Mouse (Mus musculus): ENCODE results near the gene Prkar2b.
"Not testable (repeated sequence)": the region's sequence is repeated elsewhere in the genome, so short reads cannot be mapped to it uniquely, and the experiment has no call there.

The Prkar2b gene

GRCm38 (mm10) chr12:32009985-32010369 is 51.1 kb downstream of the Prkar2b start:
- not testable (repeated sequence) for DNase-seq (ENCODE audit: low spot score in 2 of 2)

- no peak for DNase-seq (ENCODE audit: low spot score in 2 of 2)
Measured at GRCm38 (mm10) chr12:32009267-32009984, 51.7 kb downstream of the Prkar2b start.

GRCm38 (mm10) chr12:32008728-32009127 is 52.4 kb downstream of the Prkar2b start:
- no peak for DNase-seq (ENCODE audit: low spot score in 2 of 2)

DNA sequence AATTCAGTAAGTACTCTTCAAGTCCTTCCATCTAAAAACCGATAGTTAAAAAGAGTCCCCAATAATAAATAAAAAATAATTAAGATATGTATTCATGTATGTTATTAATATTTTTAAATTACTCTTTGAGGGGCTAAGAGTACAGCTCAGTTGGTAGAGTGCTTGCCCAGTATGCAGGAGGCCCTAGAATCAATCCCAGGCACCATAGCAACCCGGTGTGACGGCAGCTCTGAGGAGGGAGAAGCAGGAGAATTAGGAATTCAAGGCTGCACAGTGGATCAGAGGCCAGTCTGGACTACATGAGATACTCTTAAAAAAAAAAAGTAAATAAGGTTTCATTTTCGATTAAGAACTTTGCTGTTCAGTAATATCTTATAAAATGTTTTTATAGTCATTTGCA is 53.5 kb downstream of the Prkar2b start:
- DNase-seq (ENCODE audit: low spot score in 2 of 2), result no peak

DNA sequence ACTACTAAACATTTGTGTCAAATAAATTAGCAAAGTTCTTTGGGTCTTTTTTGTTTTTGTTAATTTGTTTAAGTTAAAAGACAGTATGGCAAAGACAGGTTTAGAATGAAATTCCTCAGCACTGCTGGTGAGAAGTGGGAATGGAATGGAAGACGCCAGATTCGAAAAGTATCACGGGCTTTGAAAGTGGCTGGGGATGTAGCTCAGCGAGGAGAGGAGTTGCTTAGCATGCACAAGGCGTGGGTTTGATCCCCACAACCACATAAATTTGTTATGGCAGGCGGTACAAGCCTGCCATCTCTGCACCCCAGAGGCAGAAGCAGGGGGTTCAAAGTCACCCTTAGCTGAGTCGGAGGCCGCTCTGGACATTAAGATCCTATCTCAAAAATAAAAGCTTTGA is 54.1 kb downstream of the Prkar2b start:
- no peak for DNase-seq (ENCODE audit: low spot score in 2 of 2)

DNA sequence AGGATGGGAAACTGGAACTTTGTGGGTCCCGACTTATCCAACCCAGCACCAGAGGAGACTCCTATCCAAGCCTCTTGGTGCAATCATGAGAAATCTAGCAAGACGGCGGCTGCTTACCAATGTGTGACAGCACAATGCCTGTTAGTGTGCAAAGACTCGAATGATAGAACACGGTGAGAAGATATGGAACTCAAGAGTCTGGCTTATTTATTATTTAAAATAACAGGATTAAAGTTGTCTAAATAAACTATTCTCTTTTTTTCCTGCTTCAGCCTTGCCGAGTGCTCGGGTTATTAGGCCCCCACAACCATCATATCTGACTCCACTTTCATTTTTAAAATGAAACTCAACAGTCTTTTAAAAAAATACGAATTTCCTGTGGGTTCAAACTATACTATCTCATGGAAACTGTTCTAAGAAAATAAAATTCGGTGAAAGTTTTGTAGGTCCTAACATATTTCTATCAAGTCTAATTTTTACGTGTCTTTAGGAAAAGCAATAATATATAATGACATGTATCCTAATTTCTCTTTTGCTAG is 54.6 kb downstream of the Prkar2b start:
- DNase-seq (ENCODE audit: low spot score in 2 of 2), result no peak

DNA sequence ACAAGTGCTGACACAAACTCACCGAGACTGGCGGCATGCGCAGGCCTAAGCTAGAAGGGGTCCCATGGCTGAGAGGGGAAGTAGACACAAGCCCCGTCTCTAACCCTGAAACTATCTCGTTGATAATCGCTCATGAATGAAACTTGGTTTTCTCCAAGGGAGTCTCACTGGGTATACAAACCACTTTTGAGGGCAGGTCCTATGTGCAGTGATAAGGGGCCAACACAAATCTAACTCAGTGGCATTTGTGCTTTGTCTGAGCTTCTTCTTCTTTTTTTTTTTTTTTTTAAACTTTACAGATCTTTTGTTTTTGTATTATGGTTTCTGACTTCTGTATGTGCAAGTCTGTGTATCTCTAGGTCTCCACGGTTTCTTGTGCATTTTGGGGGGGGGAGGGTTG is 60.6 kb downstream of the Prkar2b start:
- no peak for DNase-seq (ENCODE audit: low spot score in 2 of 2)

GRCm38 (mm10) chr12:31998706-31999105 is 62.4 kb downstream of the Prkar2b start:
- DNase-seq (ENCODE audit: low spot score in 2 of 2), result no peak

DNA sequence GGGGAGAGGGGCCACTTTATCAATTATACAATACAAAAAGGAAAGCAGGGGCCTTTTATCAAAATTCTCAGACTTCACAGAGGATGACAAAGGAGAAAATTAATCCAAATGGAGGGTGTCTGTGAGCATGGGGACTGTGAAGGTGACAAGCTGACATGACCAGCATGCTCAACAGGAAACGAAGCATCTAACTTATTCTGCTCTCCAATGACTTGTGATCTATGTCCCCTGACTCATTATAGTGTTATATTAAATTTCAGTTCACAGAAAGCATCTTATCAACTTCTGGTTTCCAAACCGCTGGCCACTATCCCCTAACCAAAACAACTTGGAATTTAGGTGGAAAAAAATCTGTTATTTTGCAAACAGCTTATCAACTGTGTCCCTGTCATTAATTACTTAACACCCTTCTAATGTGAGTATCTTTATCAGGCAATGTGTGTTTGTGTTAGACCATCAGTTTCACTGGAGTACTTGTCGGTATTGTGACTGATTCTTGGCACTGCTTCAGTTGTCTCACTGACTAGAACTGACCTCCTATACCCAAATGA is 63.7 kb downstream of the Prkar2b start:
- DNase-seq (ENCODE audit: low spot score in 2 of 2), result no peak

DNA sequence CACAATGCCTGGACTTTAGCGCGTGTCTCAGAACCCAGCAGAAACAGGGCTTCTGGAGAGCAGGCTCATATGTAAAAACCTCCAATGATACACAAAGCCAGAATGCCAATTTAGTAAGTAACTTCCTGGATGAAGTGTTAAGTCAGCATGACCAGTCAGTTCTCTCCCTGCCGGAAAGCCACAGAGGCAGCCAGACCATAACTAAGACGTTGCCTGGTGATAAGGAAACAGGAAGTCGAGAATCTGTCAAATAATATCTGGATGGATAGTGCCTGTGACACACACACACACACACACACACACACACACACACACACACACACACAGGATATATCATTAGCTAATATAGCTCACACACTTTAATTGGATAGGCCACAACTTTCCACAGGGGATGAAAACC is 64.2 kb downstream of the Prkar2b start:
- DNase-seq (ENCODE audit: low spot score in 2 of 2), result no peak

DNA sequence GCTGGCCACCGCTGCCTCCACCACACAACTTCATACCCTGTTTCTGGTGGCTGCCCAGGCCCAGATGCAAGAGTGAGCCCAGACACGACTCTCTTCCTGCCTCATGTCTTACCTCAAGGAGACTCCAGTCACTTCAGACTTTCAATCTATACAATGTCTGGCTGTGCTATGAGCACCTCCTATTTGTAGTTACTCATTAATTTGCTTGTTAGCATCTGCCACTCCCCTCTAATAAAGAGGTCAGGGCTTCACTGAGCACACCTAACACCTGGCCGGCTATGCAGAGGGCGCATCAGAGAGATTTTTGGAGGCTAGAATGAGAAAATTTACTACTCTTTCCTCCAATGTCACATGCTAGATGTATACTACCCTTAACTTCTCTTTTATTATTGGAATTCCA is 70.5 kb downstream of the Prkar2b start:
- no peak for DNase-seq (ENCODE audit: low spot score in 2 of 2)

DNA sequence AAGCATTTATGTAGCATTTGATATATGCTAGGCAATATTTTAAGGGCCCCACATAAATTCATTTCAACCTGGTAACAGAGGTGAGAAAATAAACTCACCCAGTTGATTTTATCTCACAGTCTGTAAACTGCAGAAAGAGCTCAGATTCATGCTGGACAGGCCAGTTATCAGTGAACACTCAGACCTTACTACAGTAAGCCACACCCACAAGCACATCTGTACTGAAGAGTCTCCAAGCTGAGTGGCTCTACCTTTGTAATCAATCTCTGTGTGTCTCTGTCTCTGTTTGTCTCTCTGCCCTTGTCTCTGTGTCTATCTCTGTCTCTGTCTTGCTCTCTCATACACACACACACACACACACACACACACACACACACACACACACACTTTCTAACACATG is 71.4 kb downstream of the Prkar2b start:
- DNase-seq (ENCODE audit: low spot score in 2 of 2), result no peak

- no peak for DNase-seq (ENCODE audit: low spot score in 2 of 2)
Measured at GRCm38 (mm10) chr12:31986463-31986862, 74.6 kb downstream of the Prkar2b start.

GRCm38 (mm10) chr12:31985738-31986137 is 75.4 kb downstream of the Prkar2b start:
- DNase-seq (ENCODE audit: low spot score in 2 of 2), result no peak

- DNase-seq (ENCODE audit: low spot score in 2 of 2), result no peak
Measured at GRCm38 (mm10) chr12:31984664-31985063, 76.4 kb downstream of the Prkar2b start.

DNA sequence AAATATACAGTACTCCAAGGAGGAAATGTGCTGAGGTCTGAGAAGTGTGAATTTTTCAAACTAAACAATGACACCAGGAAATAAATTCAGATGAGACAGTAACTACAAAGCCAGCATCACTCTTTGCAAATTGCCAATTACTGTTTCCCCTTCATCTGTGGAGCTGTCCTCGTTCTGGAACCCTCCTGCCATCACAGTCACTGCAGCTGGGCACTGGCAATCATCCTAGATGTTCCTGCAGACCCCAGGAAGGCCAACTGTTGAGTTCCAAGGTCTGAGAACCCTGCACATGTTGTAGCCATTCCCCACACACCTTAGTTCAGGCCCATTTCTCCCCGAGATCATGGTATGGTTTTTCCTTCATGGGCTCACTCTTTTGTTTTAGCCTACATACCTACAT is 76.9 kb downstream of the Prkar2b start:
- no peak for DNase-seq (ENCODE audit: low spot score in 2 of 2)

GRCm38 (mm10) chr12:31983769-31984168 is 77.3 kb downstream of the Prkar2b start:
- DNase-seq (ENCODE audit: low spot score in 2 of 2), result peak in 1 of 2 experiments; percentile 41

DNA sequence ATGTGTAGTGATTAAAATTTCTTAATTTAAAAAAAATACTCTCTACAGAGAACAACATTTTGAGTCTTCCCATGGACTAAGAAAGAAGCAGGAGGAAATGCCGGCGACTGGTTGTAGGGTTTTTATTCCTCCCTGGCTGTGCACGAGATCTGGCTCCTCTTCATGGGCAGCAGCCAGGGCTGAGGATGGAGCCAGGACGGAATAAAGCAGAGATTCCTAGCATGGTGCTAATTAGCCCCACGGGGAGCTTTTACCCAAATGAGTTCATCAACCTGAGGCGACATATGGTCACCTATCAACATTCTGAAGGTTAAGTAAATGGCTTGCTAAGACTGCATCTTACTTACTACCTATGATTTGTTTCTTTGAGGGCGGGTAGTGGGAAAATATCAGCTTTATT is 77.9 kb downstream of the Prkar2b start:
- no peak for DNase-seq (ENCODE audit: low spot score in 2 of 2)

DNA sequence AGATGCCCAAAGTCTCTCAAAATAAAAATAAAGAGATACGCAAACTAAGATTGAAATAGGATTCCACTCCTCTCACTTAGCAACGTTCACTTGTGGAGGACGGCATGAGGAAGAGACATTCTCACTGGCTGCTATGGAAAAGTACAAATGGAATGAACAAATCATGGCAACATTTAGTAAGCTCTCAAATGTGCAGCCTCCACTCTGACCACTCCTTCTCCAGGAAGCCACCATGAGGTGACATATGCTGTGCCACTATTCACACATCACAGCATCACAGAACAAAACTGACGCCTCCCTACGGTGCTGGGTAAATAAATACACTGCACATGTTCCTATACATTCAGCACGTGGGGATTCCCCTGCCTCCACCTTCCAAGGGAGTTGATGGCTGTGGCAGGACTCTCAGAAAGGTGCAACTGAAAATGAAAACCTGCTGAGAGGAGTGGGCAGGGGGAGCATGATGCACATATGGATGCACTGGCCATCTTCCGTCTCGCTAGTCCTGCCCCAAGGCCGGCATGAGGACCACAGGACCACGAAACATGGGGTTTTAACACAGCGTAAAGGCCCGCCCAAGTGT is 83.4 kb downstream of the Prkar2b start:
- no peak for DNase-seq (ENCODE audit: low spot score in 2 of 2)

GRCm38 (mm10) chr12:31976544-31976943 is 84.6 kb downstream of the Prkar2b start:
- DNase-seq (ENCODE audit: low spot score in 2 of 2), result no peak

DNA sequence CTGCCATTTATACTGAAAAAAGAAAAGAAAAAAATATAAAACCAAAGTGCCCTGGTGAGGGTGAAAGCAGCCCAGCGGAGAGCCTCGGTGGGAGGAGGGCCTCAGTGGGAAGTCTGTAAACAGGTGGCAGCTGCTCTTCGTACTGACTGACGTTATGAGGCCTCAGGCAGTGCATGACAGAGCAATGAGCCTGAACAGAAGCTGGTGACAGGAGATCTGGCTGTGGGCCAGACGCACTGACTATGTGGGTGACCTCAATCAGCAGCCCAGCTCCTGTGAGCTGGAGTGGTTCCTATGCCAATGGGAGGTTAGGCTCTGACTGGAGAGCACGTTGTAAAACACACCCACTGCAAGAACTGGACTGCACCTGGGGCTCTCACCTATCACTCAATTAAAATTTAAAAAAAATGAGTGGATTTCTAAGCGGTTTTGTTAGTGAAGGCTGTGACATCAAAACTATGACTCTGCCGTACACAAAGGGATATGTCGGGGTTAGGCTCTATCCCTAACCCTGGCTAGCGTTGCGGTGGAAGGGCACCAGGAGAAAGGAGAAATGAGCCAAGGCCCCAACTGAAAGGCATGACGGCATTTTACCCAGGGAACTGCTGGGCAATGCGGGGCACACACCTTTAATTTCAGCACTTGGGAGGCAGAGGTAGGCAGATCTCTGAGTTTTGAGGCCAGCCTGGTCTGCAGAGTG is 87.5 kb downstream of the Prkar2b start:
- DNase-seq (ENCODE audit: low spot score in 2 of 2), result no peak

GRCm38 (mm10) chr12:31971547-31971946 is 89.5 kb downstream of the Prkar2b start:
- DNase-seq (ENCODE audit: low spot score in 2 of 2), result no peak

DNA sequence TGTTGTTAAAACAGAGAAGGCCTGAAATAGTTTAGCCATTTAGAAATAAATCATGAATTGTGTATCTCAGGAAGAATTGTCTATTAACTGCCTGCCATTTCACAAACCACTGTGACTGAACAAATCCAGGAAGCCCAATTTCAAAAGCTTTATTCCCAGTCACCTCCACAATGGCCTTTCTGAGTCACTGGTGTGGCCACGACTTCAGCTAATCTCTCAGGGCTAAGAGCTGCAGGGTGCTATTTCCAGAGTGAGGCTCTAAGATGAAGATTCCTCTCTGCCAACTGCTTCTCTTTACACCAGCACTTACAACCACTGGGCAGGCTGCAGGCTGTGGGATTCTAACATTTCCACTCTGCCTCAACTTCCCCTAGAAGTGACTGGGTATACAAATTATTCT is 92.0 kb downstream of the Prkar2b start:
- no peak for DNase-seq (ENCODE audit: low spot score in 2 of 2)
